In the genomic region with DNA sequence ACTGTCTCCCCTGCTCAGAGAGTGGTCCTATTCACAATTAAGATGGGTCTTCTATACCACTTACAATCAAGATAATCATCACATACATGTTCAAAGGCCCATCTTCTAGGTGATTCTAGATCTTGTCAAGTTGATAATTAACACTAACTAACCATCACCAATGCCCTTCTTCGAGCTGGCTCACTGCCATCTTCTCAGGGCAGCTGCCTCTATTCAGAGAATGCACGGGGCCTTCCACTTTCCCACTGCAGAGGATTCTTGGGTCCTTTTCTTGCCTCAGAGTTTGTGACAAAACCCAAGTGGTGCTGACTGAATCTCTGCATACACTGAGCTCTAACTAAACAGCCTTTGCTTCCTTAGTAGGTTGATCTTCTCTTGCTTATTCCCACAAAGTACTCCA, we compare ENCODE assay signal across 22 mouse cellular contexts.
"Had no signal": no experiment of that assay in that cellular context is flagged by ENCODE, and none has a peak within 500 bp of the region (broad histone marks: within the 10 kb centered on the region; RNA-seq: fewer than 3 reads in every experiment).

No protein-coding gene starts in this region.

- H3K36me3 ChIP-seq: forebrain, embryonic 15.5 days; heart, embryonic 13.5 days; heart, embryonic 15.5 days; hindbrain, embryonic 13.5 days; hindbrain, embryonic 15.5 days; limb, embryonic 13.5 days; limb, embryonic 15.5 days; liver, embryonic 12.5 days had no signal

- H3K4me3 ChIP-seq: forebrain, embryonic 15.5 days; heart, adult 2 months; heart, embryonic 13.5 days; heart, embryonic 15.5 days; hindbrain, embryonic 13.5 days; hindbrain, embryonic 15.5 days; limb, embryonic 13.5 days; limb, embryonic 15.5 days; liver, embryonic 12.5 days had no signal

- H3K27me3 ChIP-seq: forebrain, embryonic 15.5 days; heart, embryonic 13.5 days; heart, embryonic 15.5 days; hindbrain, embryonic 13.5 days; hindbrain, embryonic 15.5 days; limb, embryonic 13.5 days; limb, embryonic 15.5 days; liver, embryonic 12.5 days had no signal

- H3K27ac ChIP-seq: forebrain, embryonic 15.5 days; heart, adult 2 months; heart, embryonic 13.5 days; heart, embryonic 15.5 days; hindbrain, embryonic 13.5 days; hindbrain, embryonic 15.5 days; hindbrain, postnatal 0 days; limb, embryonic 13.5 days; limb, embryonic 15.5 days; liver, embryonic 12.5 days; liver, embryonic 14.5 days had no signal

- DNase-seq: forebrain, postnatal 0 days; gastrocnemius, postnatal 14 days; gastrocnemius, postnatal 36 days; heart, adult 11 months; heart, adult 2 months; heart, postnatal 14 days; heart, postnatal 36 days; layer of hippocampus, adult 9-11 months; layer of hippocampus, postnatal 36 days; left cerebral cortex, postnatal 4 days had no signal

- H3K9me3 ChIP-seq: forebrain, embryonic 15.5 days; heart, embryonic 13.5 days; heart, embryonic 15.5 days; hindbrain, embryonic 13.5 days; hindbrain, embryonic 15.5 days; limb, embryonic 15.5 days; liver, embryonic 12.5 days had no signal

- ATAC-seq: forebrain, embryonic 15.5 days; forebrain, postnatal 0 days; hindbrain, postnatal 0 days; intestine, embryonic 16.5 days; liver, embryonic 12.5 days had no signal

- H3K9ac ChIP-seq: forebrain, embryonic 15.5 days; forebrain, postnatal 0 days; heart, embryonic 13.5 days; heart, embryonic 15.5 days; hindbrain, embryonic 13.5 days; hindbrain, embryonic 15.5 days; limb, embryonic 13.5 days; limb, embryonic 15.5 days; liver, embryonic 12.5 days; liver, embryonic 14.5 days had no signal

- H3K4me1 ChIP-seq: heart, embryonic 15.5 days; limb, embryonic 15.5 days; liver, embryonic 12.5 days had no signal

- H3K4me2 ChIP-seq: forebrain, embryonic 15.5 days; heart, embryonic 11.5 days; heart, embryonic 13.5 days; heart, embryonic 15.5 days; hindbrain, embryonic 13.5 days; hindbrain, embryonic 15.5 days; limb, embryonic 13.5 days; limb, embryonic 15.5 days; liver, embryonic 12.5 days had no signal
